Mouse (Mus musculus): Measurements from ENCODE around the gene Pex12. TPM values are rescaled to one million over a fixed set of nuclear protein-coding genes. Genes with fewer than 3 reads are reported as not detected.
"Not testable (repeated sequence)": the region's sequence is repeated elsewhere in the genome, so short reads cannot be mapped to it uniquely, and the experiment has no call there.

Pex12 gene
- polyA plus RNA-seq, 1 experiment = 5.5 TPM

GRCm38 (mm10) chr11:83276251-83276650, 26.1 kb downstream of the Pex12 start:
- H3K27me3 ChIP-seq (ENCODE audit: control insufficient read depth, insufficient read depth, low read length) = no peaks in the 10 kb centered on the region; the same call in 1 of the 2 replicates
- no peak overlapping the region for H3K27ac ChIP-seq (ENCODE audit: insufficient read depth, low read length)
- H3K4me3 ChIP-seq (ENCODE audit: extremely low read depth, insufficient read depth, insufficient read length) = no peak overlapping the region
- 69% methylated on average over 7 of the region's 7 CpGs for WGBS
- TF ChIP-seq POLR2A (IDR thresholded peaks at IDR 0.05; ENCODE audit: low read depth, low read length) = no peak
- TF ChIP-seq CTCF (IDR thresholded peaks at IDR 0.05; ENCODE audit: extremely low read depth, insufficient read depth, insufficient read length, insufficient replicate concordance) = no peak
- DNase-seq (ENCODE audit: low read depth in 1 of 2, low spot score in 2 of 2) = no peak
- no peaks in the 10 kb centered on the region for H3K36me3 ChIP-seq (ENCODE audit: control insufficient read depth, insufficient read depth, low read length)
- no peaks in the 10 kb centered on the region for H3K4me1 ChIP-seq (ENCODE audit: control insufficient read depth, insufficient read depth, insufficient read length)

GRCm38 (mm10) chr11:83271951-83272843, 30.2 kb downstream of the Pex12 start:
- TF ChIP-seq POLR2A (IDR thresholded peaks at IDR 0.05; ENCODE audit: low read depth, low read length) (no peak), CTCF (IDR thresholded peaks at IDR 0.05; ENCODE audit: extremely low read depth, insufficient read depth, insufficient read length, insufficient replicate concordance) (0 out of 2 replicates have a peak, but pooled peaks have one; percentile 1)
- H3K4me1 ChIP-seq (ENCODE audit: control insufficient read depth, insufficient read depth, insufficient read length) = no peaks in the 10 kb centered on the region; the same call in 1 of the 2 replicates
- WGBS = 18% methylated on average over 2 of the region's 2 CpGs
- no peaks in the 10 kb centered on the region for H3K27me3 ChIP-seq (ENCODE audit: control insufficient read depth, insufficient read depth, low read length)
- peak; percentile 44 to 49 for DNase-seq (ENCODE audit: low read depth in 1 of 2, low spot score in 2 of 2)
- no peak overlapping the region for H3K4me3 ChIP-seq (ENCODE audit: extremely low read depth, insufficient read depth, insufficient read length)
- H3K27ac ChIP-seq (ENCODE audit: insufficient read depth, low read length) = no peak overlapping the region
- no peaks in the 10 kb centered on the region for H3K36me3 ChIP-seq (ENCODE audit: control insufficient read depth, insufficient read depth, low read length)

GRCm38 (mm10) chr11:83271151-83271950, 31.0 kb downstream of the Pex12 start:
- Histone ChIP-seq H3K27me3 (ENCODE audit: control insufficient read depth, insufficient read depth, low read length) (no peaks in the 10 kb centered on the region), H3K4me3 (ENCODE audit: extremely low read depth, insufficient read depth, insufficient read length) (peak overlapping the region; percentile 70), H3K4me1 (ENCODE audit: control insufficient read depth, insufficient read depth, insufficient read length) (no peaks in the 10 kb centered on the region; the same call in 1 of the 2 replicates), H3K27ac (ENCODE audit: insufficient read depth, low read length) (peak overlapping the region; percentile 84), H3K36me3 (ENCODE audit: control insufficient read depth, insufficient read depth, low read length) (no peaks in the 10 kb centered on the region)
- DNase-seq (ENCODE audit: low read depth in 1 of 2, low spot score in 2 of 2) = peak; percentile 75 to 79
- no peak for TF ChIP-seq CTCF (IDR thresholded peaks at IDR 0.05; ENCODE audit: extremely low read depth, insufficient read depth, insufficient read length, insufficient replicate concordance)
- TF ChIP-seq POLR2A (IDR thresholded peaks at IDR 0.05; ENCODE audit: low read depth, low read length) = peak; percentile 44
- under 1% methylated on average over 26 of the region's 26 CpGs for WGBS

GRCm38 (mm10) chr11:83270842-83271150, 31.6 kb downstream of the Pex12 start:
- H3K36me3 ChIP-seq (ENCODE audit: control insufficient read depth, insufficient read depth, low read length) = no peaks in the 10 kb centered on the region
- no peak for TF ChIP-seq POLR2A (IDR thresholded peaks at IDR 0.05; ENCODE audit: low read depth, low read length)
- no peak for TF ChIP-seq CTCF (IDR thresholded peaks at IDR 0.05; ENCODE audit: extremely low read depth, insufficient read depth, insufficient read length, insufficient replicate concordance)
- H3K4me3 ChIP-seq (ENCODE audit: extremely low read depth, insufficient read depth, insufficient read length) = peak overlapping the region; percentile 70
- 7% methylated on average over 6 of the region's 6 CpGs for WGBS
- H3K27me3 ChIP-seq (ENCODE audit: control insufficient read depth, insufficient read depth, low read length) = no peaks in the 10 kb centered on the region
- no peak for DNase-seq (ENCODE audit: low read depth in 1 of 2, low spot score in 2 of 2)
- peak overlapping the region; percentile 84; the same call in 1 of the 2 replicates for H3K27ac ChIP-seq (ENCODE audit: insufficient read depth, low read length)
- no peaks in the 10 kb centered on the region; the same call in 1 of the 2 replicates for H3K4me1 ChIP-seq (ENCODE audit: control insufficient read depth, insufficient read depth, insufficient read length)

GRCm38 (mm10) chr11:83263146-83263545, 39.2 kb downstream of the Pex12 start:
- Histone ChIP-seq H3K27me3 (ENCODE audit: control insufficient read depth, insufficient read depth, low read length) (no peaks in the 10 kb centered on the region), H3K27ac (ENCODE audit: insufficient read depth, low read length) (no peak overlapping the region), H3K4me1 (ENCODE audit: control insufficient read depth, insufficient read depth, insufficient read length) (no peaks in the 10 kb centered on the region), H3K4me3 (ENCODE audit: extremely low read depth, insufficient read depth, insufficient read length) (no peak overlapping the region), H3K36me3 (ENCODE audit: control insufficient read depth, insufficient read depth, low read length) (peaks cover 6% of the 10 kb centered on the region; the same call in 1 of the 2 replicates)
- WGBS = 63% methylated on average over 3 of the region's 3 CpGs
- TF ChIP-seq CTCF (IDR thresholded peaks at IDR 0.05; ENCODE audit: extremely low read depth, insufficient read depth, insufficient read length, insufficient replicate concordance) = peak; percentile 15; the same call in 1 of the 2 replicates
- TF ChIP-seq POLR2A (IDR thresholded peaks at IDR 0.05; ENCODE audit: low read depth, low read length) = no peak
- DNase-seq (ENCODE audit: low read depth in 1 of 2, low spot score in 2 of 2) = peak in 1 of 2 experiments; percentile 19

GRCm38 (mm10) chr11:83262673-83263072, 39.7 kb downstream of the Pex12 start:
- no peak for TF ChIP-seq POLR2A (IDR thresholded peaks at IDR 0.05; ENCODE audit: low read depth, low read length)
- TF ChIP-seq CTCF (IDR thresholded peaks at IDR 0.05; ENCODE audit: extremely low read depth, insufficient read depth, insufficient read length, insufficient replicate concordance) = no peak
- no peaks in the 10 kb centered on the region for H3K4me1 ChIP-seq (ENCODE audit: control insufficient read depth, insufficient read depth, insufficient read length)
- WGBS = 95% methylated on average over 1 of the region's 1 CpGs
- peaks cover 6% of the 10 kb centered on the region; the same call in 1 of the 2 replicates for H3K36me3 ChIP-seq (ENCODE audit: control insufficient read depth, insufficient read depth, low read length)
- H3K27me3 ChIP-seq (ENCODE audit: control insufficient read depth, insufficient read depth, low read length) = no peaks in the 10 kb centered on the region
- H3K27ac ChIP-seq (ENCODE audit: insufficient read depth, low read length) = no peak overlapping the region
- H3K4me3 ChIP-seq (ENCODE audit: extremely low read depth, insufficient read depth, insufficient read length) = no peak overlapping the region
- no peak for DNase-seq (ENCODE audit: low read depth in 1 of 2, low spot score in 2 of 2)

GRCm38 (mm10) chr11:83257211-83257610, 45.2 kb downstream of the Pex12 start:
- not testable (repeated sequence) for H3K27ac ChIP-seq (ENCODE audit: insufficient read depth, low read length); H3K36me3 ChIP-seq (ENCODE audit: control insufficient read depth, insufficient read depth, low read length); DNase-seq (ENCODE audit: low read depth in 1 of 2, low spot score in 2 of 2); H3K27me3 ChIP-seq (ENCODE audit: control insufficient read depth, insufficient read depth, low read length); H3K4me3 ChIP-seq (ENCODE audit: extremely low read depth, insufficient read depth, insufficient read length); H3K4me1 ChIP-seq (ENCODE audit: control insufficient read depth, insufficient read depth, insufficient read length)
- 77% methylated on average over 5 of the region's 5 CpGs for WGBS

All from spleen, adult 2 months (tissue).